Mouse (Mus musculus): ENCODE measurements around the gene Zfp444.
A peak's percentile ranks its signal among the peaks of the same experiment; 100 is the strongest.
"Not testable (repeated sequence)": the region's sequence is repeated elsewhere in the genome, so short reads cannot be mapped to it uniquely, and the experiment has no call there.

The Zfp444 gene

DNA sequence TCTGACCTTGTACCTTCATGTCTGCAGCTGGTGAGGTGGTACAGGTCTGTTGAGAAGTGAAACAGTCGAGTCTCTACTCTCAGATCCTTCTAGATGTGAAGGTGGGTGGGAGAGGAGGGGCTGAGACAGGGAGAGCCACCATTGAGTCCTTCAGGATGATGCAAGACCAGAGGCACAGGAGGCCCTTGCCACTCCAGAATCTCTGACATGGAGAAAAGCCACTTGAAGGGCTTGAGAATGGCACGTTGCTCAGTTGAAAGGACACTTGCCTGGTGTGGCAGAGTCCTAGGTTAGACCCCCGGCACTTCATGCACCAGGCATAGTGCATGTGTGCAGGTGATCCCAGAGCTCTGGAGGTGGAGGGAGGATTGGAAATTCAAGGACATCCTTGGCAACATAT, 10.5 kb upstream of the Zfp444 start:
- no peak for DNase-seq (ENCODE audit: low read depth)

DNA sequence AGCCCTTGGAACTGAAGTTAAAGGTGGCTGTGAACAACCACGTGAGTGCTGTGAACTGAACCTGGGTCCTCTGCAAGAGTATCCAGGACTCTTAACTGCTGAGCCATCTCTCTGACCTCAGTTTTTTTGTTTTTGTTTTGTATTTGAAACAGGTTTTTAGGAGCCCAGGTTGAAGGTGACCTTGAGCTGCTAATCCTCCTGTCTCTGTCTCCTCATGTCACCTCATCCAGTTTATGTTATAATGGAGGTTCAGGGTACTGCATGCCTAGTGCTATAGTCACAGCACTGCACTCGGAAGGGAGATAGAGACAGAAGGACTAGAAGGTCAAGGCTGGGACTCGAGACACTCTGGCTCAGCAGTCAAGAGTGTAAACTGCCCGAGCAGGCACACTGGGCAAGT, 9.9 kb upstream of the Zfp444 start:
- no peak for DNase-seq (ENCODE audit: low read depth)

DNA sequence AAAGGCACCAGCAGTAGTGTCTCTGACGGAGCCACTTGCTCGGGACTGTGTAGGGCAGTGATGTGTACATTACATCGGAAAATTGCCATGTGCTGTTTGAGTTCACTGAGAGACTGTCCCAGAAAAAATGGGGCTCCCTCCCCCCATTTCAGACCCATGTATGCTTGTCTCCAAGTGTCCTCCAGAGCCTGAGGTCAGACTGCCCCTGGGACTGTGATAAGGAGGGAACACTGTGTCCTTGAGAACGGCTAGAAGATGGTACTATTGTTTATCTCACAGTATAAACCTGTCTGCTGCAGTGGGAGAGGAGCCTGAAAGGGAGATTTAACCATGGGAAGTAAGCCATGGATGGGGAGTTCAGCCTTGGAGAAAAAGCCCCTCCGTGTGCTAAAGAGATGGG, 7.4 kb upstream of the Zfp444 start:
- DNase-seq (ENCODE audit: low read depth), result no peak

DNA sequence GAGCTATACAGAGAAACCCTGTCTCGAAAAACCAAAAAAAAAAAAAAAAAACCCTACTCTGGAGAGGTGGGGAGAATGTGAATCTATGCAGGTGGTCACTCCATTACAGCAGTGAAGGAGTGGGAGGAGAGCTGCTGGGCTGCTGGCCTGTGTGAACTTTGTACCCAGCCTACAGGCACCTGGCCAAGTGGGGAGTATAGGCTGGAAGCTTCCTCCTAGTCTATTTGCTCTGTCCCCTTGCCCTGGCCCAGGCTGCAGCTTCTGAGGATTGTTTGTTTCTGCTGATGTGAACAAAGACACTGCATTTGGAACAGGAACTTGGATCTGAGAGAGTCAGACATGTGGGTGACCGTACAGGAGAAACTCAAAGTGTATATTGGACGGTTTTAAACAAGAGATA, 2.6 kb upstream of the Zfp444 start:
- no peak for DNase-seq (ENCODE audit: low read depth)

DNA sequence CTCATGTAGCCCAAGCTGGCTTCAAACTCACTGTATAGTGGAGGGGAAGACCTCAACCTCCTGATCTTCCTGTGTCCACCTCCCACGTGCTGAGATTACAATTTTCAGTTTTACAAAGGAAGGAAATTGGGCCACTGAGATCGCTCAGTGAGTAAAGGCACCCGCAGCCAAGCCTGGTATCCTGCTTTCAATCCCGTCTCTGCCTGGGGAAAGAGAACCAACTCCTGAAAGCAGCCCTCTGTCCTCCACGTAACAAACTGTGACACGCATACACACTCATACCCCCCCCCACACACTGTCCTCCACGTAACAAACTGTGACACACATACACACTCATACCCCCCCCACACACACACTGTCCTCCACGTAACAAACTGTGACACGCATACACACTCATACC, 1.6 kb upstream of the Zfp444 start:
- no peak for DNase-seq (ENCODE audit: low read depth)

DNA sequence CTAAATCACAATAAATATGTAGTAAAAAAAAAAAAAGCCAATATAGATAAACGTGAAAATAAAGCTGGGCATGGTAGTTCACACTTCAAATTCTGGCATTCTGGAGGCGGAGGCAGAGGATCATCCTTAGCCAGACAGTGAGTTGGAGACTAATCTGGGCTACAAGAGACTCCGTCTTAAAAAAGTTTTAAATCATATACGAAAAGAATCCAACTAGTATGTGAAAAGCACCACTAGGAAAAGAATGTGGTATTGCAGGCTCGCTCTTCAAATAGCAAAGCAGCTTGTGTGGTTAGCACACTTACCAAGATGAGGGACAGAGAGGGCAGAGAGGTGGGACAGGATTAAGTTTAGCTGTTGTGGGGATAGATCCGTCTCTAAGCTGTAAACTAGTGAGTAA, 1.2 kb upstream of the Zfp444 start:
- DNase-seq (ENCODE audit: low read depth), result no peak

DNA sequence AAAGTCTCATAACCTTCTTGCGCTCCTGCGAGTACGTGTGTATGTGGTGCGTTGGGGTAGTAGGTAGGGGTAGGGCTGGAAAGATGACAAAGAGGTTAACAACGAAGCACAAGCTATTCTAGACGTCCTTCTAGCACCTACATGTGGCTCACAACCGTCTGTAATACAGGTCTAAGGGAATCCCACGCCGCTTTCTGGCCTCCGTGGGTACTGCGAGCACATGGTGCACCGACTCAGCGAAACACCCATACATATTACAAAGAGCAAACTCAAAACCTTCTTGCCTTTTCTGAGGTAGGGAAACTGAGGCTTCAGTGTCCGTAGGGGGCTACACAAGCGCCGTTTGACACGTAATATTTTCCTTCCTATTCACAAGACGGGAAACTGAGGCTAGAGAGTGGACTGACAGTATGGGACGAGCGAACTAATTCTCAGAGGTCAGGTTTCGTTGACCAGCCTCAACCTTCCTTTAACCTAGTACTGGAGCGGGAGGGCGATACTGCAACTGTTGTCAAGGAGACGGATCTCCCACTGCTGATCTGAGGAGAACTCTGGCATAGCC, 501 bp upstream of the Zfp444 start:
- DNase-seq (ENCODE audit: low read depth), result peak; percentile 67

DNA sequence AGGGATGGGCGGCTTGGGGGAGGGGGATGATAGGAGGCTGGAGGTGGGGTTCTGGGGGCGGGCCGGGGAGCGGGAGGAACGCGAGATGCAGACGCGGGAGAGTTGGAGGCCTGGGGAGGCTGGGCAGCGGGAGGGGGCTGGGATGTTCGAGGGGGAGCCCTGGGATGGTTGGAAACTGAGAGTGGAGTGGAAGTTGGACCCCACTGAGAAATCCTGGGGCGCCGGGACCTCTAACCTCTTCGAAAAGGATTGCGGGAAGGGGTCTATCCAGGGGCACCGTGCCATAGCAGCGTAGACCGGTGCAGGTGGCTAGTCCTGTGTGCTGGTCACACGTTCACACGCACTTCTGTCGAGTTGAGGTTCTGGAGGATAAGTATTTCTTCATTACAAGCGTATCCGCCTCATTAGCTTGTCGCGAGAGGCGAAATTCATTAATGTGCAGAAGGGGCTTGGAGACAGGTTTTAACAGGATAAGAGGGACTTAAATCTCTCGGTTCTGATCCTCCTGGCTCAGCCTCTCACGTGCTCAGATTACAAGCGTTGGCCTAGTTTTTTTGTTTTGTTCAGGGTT, 733 bp downstream of the Zfp444 start:
- no peak for DNase-seq (ENCODE audit: low read depth)

DNA sequence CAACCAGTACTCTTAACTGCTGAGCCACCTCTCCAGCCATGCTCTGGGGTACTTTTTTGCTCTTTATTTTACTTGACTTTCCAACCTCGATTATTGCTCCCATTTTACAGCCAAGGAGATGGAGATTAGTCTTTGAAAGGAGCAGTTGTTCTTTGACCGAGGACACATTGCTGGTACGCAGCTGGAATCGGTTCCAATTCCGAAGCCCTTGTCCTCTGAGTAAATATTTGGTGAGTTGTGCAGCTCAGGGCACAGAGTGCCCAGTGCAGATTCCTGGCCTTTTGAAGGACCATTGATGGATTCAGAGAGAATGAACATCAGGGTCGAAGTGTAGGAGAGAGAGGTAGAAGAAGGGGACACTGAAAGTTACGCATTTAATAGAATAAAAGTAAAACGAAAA, 1.8 kb downstream of the Zfp444 start:
- no peak for DNase-seq (ENCODE audit: low read depth)

DNA sequence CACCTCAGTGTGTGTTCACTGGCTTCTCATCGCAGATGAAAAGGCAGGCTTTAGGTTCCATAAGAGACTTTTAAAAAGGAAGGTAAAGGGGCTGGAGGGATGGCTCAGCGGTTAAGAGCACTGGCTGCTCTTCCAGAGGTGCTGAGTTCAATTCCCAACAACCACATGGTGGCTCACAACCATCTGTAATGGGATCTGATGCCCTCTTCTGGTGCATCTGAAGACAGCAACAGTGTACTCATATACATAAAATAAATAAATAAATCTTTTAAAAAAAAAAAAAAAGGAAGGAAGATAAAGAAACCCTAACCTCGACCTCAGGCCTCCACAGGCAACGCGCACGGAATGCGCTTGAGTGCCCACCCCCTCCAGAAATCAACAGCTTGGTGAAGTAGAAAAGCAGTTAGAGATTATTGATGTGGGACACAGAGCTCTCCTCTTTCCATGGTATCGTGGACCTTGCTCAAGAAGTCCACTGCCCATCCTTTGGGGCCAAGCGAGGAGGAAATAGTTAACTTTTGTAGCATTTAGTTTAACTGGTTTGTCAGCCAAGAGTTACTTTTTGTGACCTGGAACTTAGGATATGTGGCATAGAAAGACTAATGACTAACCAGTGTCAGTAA, 2.5 kb downstream of the Zfp444 start:
- DNase-seq (ENCODE audit: low read depth), result not testable (repeated sequence)

DNA sequence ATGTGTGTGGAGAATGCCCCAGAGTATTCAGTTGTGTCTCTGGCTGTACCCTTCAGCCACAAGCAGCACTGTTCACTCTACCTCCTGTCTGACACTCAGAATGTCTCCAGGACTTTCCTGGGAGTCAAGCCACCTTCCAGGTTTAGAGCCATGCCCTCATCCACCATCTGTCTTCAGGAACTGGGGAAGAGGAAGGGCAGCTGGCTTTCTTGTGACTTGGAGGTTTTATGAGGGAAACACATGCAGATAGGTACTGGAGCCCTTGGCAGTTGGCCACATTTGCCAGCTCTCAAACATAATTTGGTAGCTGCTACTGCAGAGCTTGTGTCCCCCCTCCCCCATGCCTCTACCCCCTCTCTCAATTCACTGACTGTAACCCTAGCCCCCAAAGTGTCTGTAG, 7.0 kb downstream of the Zfp444 start:
- DNase-seq (ENCODE audit: low read depth), result no peak

DNA sequence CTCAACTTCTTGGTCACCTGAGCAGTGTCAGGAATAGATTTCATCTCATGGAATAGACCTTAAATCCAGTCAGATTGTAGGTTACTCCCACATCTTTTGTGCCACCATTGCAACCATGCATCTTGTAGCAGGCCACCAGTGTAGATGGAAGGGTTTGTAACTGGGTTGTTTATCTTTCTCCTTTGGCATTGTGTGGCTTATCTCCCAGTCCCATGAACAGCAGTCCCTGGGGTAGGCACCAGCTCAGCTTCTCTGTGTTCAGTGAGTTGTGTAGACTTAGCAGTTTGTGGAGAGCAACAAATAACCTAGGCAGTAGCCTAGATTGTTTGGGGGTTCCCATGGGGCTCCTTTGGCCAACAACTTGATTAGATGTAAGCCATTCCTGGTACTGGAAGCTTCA, 10.9 kb downstream of the Zfp444 start:
- DNase-seq (ENCODE audit: low read depth), result no peak

DNA sequence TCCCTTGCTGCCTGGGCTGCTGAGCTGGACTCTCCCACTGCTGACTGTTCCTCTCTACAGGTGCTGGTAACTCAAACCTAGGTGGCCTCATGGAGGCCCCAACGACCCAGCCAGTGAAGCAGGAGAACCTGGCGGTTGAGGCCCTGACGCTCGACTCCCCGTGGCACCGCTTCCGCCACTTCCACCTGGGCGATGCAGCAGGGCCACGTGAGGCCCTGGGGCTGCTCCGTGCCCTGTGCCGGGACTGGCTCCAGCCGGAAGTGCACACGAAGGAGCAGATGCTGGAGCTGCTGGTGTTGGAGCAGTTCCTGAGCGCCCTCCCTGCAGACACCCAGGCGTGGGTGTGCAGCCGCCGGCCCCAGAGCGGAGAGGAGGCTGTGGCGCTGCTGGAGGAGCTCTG, 11.8 kb downstream of the Zfp444 start:
- no peak for DNase-seq (ENCODE audit: low read depth)

DNA sequence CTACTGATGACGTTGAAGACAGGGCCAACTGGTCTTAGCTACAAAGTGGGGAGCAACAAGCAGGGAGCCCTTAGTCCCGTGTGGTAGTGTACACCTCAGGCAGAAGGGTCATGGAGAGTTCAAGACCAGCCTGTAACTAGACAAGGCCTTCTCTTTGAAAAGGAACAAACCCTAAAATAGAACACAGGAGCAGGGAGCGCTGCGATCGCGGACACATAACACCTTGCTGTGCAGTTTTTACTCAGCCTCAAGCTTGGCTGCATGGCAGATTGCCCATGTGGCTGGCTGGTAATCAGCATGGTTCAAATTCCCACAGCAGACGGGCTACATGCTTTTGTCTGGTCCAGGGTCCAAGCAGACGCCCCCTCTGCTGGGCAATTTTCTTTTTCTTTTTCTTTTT, 12.5 kb downstream of the Zfp444 start:
- DNase-seq (ENCODE audit: low read depth), result no peak

DNA sequence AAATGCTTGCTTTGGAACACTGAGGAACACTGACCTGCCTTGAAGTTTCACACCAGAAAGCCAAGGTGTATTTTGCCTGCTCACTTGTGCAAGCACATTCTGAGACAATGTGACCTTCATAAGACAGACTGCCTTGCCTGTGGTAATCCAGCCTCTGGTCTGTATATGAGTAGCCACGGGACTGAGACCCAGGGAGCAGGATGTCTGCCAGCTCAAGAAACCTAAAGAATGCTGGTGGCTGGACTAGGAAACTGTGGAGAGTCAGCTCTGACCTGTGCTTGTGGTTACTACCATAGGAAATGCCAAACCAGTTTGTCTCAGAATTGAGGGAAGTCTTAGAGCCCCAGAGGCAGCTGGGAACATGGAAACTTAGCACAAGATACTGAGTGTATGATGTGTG, 13.4 kb downstream of the Zfp444 start:
- DNase-seq (ENCODE audit: low read depth), result peak; percentile 90

DNA sequence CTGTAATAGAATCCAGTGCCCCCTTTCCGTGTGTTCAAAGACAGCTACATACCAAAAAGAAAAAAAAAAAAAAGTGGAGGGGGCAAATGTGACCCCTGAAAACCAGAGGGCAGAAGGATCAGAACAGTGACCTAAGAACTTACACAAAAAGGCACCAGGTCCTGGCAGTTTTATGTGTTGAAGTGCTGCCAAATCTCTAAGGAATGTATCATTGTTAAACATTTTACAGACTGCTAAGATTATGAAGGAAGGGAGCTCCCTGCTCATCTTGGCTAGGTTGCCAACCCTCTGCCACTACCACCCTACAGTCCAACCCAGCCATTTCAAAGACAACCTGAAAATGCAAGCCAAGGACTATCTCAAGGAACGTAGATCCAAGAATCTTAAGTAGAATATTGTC, 14.2 kb downstream of the Zfp444 start:
- no peak for DNase-seq (ENCODE audit: low read depth)

DNA sequence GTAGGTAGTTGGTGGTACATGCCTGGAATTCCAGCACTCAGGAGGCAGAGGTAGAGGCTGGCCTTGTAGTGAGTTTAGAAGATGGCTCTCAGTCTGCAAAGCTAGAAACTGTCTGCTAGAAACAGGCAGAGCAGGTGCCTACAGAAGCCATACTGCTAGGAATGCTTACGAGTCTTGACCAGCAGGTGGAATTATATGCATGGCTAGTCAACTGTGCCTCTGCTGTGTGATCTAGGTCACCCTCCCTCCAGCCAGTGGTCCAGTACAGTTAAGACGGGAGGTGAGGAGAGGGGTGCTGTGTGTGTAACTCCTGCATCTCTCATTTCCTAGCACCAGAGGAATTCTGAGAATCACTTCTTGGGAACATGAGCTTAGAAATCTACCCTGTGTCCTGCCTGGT, 14.7 kb downstream of the Zfp444 start:
- DNase-seq (ENCODE audit: low read depth), result no peak

DNA sequence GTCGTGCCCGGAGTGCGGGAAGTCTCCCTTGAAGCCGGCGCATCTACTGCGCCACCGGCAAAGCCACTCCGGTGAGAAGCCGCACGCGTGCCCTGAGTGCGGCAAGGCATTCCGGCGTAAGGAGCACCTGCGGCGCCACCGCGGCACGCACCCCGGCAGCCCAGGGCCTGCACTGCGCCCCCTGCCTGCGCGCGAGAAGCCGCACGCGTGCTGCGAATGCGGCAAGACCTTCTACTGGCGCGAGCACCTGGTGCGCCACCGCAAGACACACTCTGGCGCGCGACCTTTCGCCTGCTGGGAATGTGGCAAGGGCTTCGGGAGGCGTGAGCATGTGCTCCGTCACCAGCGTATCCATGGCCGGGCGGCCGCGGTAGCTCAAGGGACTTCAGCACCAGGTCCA, 17.5 kb downstream of the Zfp444 start:
- no peak for DNase-seq (ENCODE audit: low read depth)

DNA sequence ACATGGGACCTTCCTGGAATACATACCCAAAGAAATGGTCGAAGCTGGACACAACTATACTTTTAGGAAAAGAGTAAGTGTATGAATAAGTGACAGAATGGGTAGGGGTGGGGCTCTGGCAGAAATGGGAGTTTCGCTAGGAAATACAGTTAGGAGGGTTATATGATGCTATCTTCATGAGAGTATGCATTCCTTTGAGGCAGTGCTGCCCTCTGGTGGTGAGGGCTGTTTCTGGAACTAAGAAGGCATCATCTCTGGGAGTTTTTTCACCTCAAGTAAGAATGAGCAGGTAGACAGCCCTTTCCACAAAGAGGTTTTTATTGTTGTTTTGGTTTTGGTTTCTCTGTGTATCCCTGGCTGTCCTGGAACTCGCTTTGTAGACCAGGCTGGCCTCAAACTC, 19.4 kb downstream of the Zfp444 start:
- DNase-seq (ENCODE audit: low read depth), result no peak

DNA sequence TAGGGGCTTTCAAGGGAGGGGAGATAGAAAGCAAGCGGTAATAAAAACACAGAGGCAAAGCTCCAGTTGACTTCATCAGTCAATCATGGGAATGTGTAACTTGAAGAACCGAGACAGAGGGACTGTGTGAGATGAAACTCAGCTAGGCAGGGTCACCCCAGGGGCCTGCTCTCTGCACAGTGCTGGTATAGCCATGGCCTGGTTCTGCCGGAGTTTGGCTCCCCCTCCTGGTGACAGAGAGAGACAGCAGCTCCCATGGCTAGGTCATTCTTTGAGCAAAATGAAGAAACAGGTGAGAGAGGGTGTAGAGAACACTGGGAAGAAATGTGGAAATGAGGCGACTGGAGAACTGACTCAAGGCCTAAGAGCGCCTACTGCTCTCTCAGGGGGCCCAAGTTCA, 22.1 kb downstream of the Zfp444 start:
- DNase-seq (ENCODE audit: low read depth), result no peak

DNA sequence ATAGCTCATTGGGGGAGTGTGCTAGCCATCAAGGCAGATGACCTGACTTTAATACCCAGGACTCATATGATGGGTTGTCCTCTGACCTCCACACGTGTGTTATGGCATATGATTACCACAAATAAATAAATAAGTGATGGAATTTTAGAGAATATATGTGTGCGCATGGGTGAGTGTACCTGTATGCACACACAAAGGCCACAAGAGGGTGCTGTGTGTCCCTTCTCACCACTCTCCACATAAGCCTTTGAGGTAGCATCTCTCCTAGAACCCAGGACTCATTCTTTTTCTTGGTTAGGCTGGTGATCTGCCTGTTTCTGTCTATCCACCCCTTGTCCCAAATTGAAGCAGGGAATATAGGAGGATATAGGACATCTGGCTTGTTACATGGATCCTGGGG, 23.8 kb downstream of the Zfp444 start:
- no peak for DNase-seq (ENCODE audit: low read depth)

DNA sequence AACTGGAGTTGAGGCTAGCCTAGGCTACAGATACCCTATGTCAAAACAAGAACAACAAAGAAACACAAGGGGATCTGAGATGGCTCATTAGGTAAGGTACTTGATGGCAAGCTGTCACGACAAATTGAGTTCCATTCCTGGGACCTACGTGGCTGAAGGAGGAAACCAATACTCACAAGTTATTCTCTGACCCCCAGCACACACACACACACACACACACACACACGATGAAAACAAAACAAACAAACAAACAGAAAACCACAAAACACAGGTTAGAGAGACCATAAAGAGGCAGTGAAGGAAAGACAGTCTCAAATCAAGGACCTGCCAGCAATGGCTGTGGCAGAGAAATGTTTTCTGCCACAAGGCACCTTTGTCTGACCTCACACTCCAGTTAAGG, 24.8 kb downstream of the Zfp444 start, which contains the start of gene Galp:
Gene Galp, plus strand, starts transcription at position 301 of the 400 bp plus-strand sequence.
- DNase-seq (ENCODE audit: low read depth), result no peak

DNA sequence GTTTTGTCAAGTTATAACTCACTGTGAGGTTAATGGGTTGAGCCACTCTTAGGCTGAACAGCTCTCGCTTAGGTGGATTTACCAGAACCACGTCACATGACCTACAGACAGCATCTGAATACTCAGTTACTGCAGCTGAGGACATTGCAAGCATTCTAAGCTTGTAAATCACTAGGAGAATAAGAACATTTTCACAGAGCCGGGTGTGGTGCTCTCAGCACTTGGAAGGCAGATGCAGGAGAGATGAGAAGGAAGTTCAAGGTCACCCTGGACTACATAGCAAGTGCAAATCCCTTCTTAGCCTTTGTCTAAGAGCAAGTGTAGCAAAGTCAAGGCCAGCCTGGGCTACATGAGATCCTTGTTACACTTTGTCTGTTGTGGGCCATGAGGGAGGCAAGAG, 32.2 kb downstream of the Zfp444 start:
- no peak for DNase-seq (ENCODE audit: low read depth)

DNA sequence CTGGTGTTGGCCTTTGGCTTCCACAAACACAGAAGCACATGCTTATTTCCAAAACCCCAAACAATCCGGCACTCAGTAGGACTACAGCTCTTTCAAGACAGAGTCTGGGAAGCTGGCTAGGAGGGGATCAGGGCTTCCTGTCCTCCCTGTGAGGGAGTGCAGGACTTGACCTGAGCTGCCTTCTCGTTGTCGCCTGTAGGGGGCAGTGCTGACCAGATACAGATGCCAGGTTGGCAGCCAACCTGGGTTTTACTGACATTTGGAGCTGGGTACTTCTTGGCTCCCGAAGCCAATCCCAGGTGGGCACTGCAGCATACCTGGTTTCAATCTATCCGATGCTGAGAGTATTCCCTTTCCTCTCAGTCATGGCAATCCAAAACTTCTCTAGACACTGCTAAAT, 41.1 kb downstream of the Zfp444 start:
- DNase-seq (ENCODE audit: low read depth), result no peak
